Mouse (Mus musculus) kidney, adult 8-10 months (tissue): ENCODE data around the gene Ube2c.

ENCODE experiments used
- DNase-seq, 2 experiments: peaks; one replicate each; pipeline ENCODE4 v3.0.0; 2022

Ube2c gene

GRCm38 (mm10) chr2:164762593-164762992 lies 7.1 kb upstream of the Ube2c start:
- DNase-seq: no peak

DNA sequence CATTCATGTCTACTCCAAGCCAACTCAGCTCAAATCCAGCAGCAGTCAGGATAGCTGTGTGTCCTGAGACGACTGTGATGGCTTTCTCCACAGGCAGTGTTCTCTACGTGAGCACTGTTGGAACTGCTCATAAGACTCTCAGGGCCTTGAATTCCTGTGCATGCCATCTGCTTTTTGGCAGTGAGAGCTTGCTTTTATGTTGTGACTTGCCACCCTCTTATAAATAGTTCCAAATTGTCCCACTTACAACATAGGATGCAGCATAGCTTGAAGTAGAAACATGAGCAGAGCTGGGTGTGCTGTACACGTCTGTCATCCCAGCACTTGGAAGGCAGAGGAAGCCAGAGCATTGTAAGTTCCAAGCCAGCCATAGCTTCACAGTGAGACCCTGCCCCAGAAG lies 3.9 kb upstream of the Ube2c start:
- DNase-seq: no peak

DNA sequence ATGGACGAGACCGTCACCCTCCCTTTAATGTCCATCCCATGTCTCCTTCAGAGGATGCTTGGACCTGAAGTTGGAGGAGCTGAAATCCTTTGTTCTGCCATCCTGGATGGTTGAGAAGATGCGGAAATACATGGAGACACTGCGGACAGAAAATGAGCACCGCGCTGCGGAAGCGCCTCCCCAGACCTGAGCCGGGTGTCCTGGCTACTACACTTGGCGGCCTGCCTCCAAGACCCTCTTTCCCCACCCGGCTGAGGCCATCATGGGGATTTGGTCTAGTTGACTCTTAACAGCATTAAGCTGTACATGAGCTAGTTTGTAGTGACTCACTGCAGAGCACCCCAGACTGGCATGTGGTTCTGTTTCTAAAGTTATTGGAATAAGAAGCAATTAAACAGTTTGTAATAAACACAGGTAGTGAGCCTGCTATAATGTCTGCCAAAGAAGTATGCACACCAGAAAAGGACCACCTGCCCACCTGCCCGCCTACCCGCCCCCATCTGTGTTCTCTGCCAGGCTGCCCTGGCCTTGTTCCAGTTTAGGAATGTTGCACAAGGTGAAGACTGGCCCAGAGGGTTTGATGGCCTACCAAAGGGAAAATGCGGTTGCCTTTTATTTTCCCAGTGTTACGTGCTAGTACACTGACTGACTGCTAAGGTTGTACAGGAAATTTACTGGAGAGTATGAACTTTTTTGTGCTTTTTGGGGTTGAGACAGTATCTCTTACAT lies 1.7 kb upstream of the Ube2c start:
- DNase-seq: no peak

GRCm38 (mm10) chr2:164770279-164770678 lies 581 bp downstream of the Ube2c start:
- DNase-seq: no peak

- no peak for DNase-seq
Measured at GRCm38 (mm10) chr2:164771123-164771522, 1.4 kb downstream of the Ube2c start.

GRCm38 (mm10) chr2:164773229-164773988 lies 3.7 kb downstream of the Ube2c start:
- no peak for DNase-seq

DNA sequence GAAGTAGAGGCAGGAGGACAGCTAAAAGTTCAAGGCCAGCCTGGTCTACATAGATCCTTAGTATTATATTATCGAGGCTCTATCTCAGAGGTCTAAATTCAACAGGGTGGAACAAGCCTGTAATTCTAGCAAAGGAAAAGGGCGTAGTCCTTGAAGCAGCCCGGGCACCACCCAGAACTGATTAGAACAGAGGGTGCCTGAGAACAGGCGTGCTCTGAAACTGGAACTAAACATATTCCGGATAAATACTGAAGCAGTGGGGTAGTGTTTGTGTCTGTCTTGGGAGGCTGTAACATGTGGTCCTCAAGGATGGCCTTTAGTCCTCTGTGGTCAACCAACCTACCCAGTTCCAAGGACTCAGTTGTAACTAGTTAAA lies 4.3 kb downstream of the Ube2c start:
- DNase-seq: no peak

GRCm38 (mm10) chr2:164776130-164776529 lies 6.4 kb downstream of the Ube2c start:
- DNase-seq: no peak

DNA sequence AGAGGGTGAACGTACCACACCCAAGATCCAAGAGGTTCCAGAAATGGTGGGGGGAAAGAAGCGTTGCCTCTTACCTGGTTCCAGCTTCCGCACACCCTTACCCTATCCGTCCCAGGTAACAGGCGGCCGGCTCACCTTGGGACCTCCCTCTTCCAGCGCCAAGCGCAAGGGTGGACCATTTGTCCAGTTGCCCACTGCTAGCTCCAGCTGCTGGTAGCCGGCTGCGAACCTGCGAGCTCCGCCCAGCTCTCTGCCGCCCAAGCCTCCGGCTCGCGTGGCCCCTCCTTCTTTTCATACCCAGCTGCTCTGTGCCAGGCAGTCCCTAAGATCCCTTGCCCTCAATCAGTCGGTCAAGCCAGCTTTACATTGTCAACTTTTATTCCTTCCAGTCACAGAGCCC lies 7.1 kb downstream of the Ube2c start:
- DNase-seq: no peak

DNA sequence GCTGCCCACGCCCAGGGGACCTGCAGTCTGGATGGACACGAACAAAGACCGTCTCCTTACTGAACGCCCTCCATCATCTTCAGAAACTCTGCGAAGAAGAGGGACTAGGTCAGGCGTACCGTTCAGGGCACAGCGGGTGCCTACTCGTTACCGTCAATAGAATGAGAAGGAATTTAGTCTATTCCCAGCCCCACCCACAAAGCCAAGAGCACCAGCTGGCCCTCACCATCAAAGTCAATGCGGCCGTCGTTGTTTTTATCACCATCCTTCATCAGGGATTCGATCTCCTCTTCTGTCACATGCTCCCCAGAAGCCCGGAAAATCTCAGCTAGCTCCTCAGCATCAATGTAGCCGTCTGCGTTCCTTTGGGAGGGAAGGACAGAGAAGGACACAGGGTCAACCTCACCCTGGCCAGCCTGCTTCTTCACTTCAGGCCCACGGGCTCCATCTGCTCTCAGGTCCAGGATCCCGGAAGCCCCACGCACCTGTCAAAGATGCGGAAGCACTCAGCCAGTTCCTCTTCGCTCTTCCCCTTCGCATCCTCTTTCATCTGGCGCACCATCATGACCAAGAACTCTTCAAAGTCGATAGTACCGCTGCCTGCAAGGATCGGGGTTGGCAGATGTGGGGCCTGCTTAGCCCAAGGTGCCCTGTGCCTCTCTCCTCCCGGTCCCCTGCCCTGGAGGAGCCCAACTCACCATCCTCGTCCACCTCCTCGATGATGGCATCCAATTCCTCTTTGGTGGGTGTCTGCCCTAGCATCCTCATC lies 7.7 kb downstream of the Ube2c start:
- no peak for DNase-seq

DNA sequence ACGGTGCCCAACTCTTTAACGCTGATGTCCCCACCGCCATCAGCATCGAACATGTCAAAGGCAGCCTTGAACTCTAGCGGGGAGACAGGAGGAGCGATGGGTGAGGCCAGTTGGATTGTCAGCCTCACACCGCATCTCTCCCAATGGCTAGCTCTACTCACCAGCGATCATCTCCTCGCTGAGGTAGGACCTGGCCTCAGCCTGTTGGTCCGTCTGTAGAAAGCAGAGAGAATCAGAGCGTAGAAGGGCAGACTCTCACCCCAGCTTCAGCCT lies 8.3 kb downstream of the Ube2c start:
- DNase-seq: no peak

DNA sequence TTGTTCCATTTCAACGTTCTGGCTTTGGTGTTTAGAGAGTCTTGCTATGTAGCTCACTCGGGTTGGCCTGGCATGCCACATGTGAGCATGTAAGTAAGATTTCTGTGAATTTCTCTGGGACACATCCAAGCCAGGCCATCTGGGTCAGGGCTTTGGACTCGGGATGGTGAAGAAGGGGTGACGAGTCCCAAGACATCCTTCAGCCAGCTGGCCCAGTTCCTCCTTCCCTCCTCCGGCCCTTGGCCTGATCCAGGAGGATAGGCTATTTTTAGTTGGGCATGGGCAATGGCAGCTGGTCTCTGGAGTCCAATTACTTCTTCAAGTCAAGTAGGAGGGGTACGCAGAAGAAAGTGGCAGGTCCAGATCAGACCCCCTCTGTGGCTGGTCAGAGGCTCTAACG lies 9.1 kb downstream of the Ube2c start:
- DNase-seq: no peak

DNA sequence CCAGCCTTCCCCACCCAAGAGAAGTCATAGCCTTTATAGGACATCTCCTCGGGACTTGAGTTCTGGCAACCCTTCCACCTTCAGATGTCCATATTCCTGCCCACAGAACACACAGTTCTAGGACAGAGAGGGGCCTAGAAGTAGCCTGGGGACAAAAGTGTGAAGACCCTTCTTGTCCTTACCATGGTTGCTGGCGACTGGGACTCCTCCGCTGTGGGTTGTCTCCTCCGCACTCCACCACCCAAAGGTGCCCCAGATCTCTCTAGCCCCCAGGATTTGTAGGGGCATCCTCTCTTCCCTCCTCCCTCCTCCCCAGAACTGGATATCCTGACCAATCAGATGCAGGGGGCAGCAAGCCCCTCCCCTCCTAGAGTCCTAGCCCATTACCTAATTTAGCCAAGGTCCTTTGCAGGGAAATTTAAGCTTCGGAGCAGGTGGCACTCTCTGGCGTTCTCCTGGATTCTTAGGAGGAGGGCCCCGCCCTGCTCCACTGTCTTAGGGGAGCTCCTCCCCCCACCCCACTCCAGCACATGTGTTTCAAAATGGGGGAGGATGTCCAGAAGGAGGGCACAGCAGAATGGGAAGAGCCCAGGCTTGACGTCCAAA lies 9.9 kb downstream of the Ube2c start, which contains the start of gene Tnnc2:
Gene Tnnc2, minus strand, starts transcription at position 487 of the 606 bp plus-strand sequence.
- DNase-seq: no peak

DNA sequence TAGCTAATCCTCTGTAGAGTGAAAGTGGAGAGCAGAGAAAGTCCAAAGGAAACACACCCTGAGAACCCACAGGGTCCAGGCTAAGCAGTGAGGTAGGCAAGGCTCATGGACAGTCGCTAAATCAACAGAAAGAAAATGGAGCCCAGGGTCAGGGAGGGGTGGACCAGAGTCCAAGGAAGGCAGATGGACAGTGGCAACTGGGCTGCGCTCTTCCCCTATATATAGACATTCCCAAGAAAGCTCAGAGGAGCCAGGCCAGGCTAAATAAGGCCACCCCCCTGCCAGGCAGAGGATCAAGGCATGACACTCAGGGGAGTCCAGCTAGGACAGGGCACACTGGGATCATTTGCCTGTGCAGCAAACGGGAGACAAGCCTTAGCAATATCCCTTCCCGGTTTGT lies 12.2 kb downstream of the Ube2c start:
- no peak for DNase-seq

GRCm38 (mm10) chr2:164783926-164784581 lies 14.4 kb downstream of the Ube2c start:
- no peak for DNase-seq

- DNase-seq: no peak
Measured at GRCm38 (mm10) chr2:164784869-164785420, 15.2 kb downstream of the Ube2c start.

GRCm38 (mm10) chr2:164785481-164786387 lies 16.0 kb downstream of the Ube2c start, which contains the start of gene Snx21:
Snx21 (plus strand) TSS chr2:164785823.
- peak; percentile 93 to 95 for DNase-seq

DNA sequence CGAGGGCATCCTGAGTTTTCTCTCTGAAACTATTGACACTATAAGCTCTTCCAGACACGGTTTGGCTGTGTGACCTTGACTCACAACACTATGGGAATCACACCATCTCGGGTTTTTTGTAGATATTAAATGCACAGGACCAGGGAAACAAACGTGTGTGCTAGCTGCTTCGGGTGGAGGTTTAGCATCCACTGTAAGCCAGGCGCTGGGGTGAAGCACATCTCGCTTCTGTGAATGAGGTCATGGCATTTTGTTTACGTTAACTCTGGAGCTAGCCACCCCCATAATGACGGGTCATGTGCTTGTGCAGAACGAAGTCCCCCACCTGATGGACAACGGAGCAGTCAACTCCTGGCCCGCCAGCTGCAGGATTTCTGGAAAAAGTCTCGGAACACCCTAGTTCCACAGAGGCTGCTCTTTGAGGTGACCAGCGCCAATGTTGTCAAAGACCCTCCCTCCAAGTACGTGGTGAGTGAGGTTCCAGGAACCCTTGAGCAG lies 16.7 kb downstream of the Ube2c start:
- no peak for DNase-seq

- DNase-seq: no peak
Measured at GRCm38 (mm10) chr2:164787032-164787431, 17.3 kb downstream of the Ube2c start.

GRCm38 (mm10) chr2:164787779-164788178 lies 18.1 kb downstream of the Ube2c start:
- DNase-seq: no peak

DNA sequence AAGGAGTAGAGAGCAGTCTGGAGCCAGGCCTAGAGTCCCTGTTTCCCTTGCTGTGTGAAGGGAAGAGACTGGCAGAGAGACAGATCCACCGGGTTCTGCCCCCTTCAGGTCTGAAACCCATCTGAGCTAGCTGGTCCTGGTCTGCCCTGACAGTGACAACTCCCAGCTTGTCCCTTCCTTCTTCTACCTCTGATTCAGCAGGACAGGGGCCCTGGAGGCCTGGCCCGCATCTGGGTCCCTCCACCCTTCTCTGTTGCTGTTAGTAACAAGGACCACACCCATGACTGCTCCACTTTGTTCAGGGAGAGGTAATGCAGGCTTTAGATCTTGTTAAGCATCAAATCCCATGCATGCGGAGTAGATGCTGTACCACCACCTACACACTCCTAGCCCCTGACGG lies 18.7 kb downstream of the Ube2c start:
- DNase-seq: no peak
